Mouse (Mus musculus): ENCODE results near the gene Chmp3. TPM values are rescaled to one million over a fixed set of nuclear protein-coding genes. Genes with fewer than 3 reads are reported as not detected.

The Chmp3 gene
- polyA plus RNA-seq, 1 experiment from 2014 or later = 59.5 TPM

GRCm38 (mm10) chr6:71537286-71537685 is 6.3 kb upstream of the Chmp3 start:
- H3K27me3 ChIP-seq (replicated peaks) = no peaks in the 10 kb centered on the region
- no peak for ATAC-seq (ENCODE audit: low FRiP score, low read depth)

GRCm38 (mm10) chr6:71555507-71555951 is 11.9 kb downstream of the Chmp3 start:
- Histone ChIP-seq H3K9me3 (no peaks in the 10 kb centered on the region), H3K4me2 (replicated peaks) (no peak overlapping the region), H3K4me1 (no peaks in the 10 kb centered on the region), H3K27ac (no peak overlapping the region), H3K4me3 (no peak overlapping the region), H3K36me3 (peaks cover 5% of the 10 kb centered on the region; the same call in 1 of the 2 replicates), H3K27me3 (replicated peaks) (no peaks in the 10 kb centered on the region), H3K9ac (no peak overlapping the region)
- WGBS = 94% methylated on average over 2 of the region's 2 CpGs
- ATAC-seq (ENCODE audit: low FRiP score, low read depth) = no peak

More at GRCm38 (mm10) chr6:71537286-71537685, 6.3 kb upstream of the Chmp3 start:
- Histone ChIP-seq H3K4me2 (replicated peaks) (no peak overlapping the region), H3K4me3 (no peak overlapping the region), H3K9ac (no peak overlapping the region), H3K27ac (no peak overlapping the region), H3K36me3 (no peaks in the 10 kb centered on the region), H3K4me1 (no peaks in the 10 kb centered on the region), H3K9me3 (no peaks in the 10 kb centered on the region)

- Histone ChIP-seq H3K27me3 (replicated peaks) (no peaks in the 10 kb centered on the region), H3K4me3 (no peak overlapping the region), H3K9me3 (no peaks in the 10 kb centered on the region), H3K9ac (no peak overlapping the region), H3K4me1 (no peaks in the 10 kb centered on the region), H3K27ac (no peak overlapping the region), H3K4me2 (replicated peaks) (no peak overlapping the region), H3K36me3 (peaks cover 9% of the 10 kb centered on the region)
- no peak for ATAC-seq (ENCODE audit: low FRiP score, low read depth)
- WGBS = 94% methylated on average over 2 of the region's 2 CpGs
Observed at GRCm38 (mm10) chr6:71556826-71557225, 13.2 kb downstream of the Chmp3 start.

DNA sequence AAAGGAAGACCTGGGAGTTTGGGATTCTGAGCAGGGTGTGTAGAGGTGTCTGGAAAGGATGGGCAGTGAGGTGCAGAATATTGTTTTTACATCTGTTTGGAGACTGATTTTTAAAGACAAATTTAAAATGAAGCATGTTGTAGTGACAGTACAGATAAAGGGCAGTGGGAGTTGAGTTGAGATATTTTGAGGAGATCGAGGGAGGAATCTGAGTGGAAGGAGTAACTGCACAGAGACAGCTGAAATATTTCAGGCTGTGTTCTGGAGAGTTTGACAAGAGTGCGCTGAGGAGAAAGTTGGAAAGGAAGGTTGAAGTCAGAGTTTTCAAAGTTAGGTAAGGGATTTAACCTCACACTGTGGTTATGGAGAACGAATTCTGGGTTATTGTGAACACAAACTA is 25.0 kb downstream of the Chmp3 start:
- no peak for ATAC-seq (ENCODE audit: low FRiP score, low read depth)
- 93% methylated on average over 3 of the region's 3 CpGs for WGBS

DNA sequence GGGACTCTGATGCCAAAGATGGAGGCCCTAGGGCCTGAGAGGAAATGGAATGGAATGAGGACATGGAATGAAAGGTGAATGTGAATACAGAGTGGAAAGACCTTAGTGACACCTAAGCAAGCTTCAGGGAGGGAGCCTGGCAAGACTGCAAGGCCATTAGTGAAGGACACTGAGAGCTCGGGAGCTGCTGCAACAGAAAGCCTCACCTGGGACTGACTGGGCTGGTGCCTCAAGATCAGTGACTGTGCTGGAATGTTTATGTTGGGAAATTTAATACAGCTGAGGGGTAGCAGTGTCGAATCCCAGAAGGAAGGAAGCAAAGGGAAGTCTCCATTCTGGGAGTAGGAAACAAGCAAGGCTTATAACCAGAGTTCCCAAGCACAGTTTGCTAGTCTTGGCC is 25.4 kb downstream of the Chmp3 start:
- H3K27ac ChIP-seq = no peak overlapping the region
- no peak overlapping the region for H3K4me2 ChIP-seq (replicated peaks)
- H3K27me3 ChIP-seq (replicated peaks) = no peaks in the 10 kb centered on the region
- peaks cover 19% of the 10 kb centered on the region for H3K36me3 ChIP-seq
- no peaks in the 10 kb centered on the region for H3K4me1 ChIP-seq
- H3K4me3 ChIP-seq = no peak overlapping the region
- no peak overlapping the region for H3K9ac ChIP-seq
- H3K9me3 ChIP-seq = no peaks in the 10 kb centered on the region
- WGBS = 82% methylated on average over 2 of the region's 2 CpGs
- no peak for ATAC-seq (ENCODE audit: low FRiP score, low read depth)

More for the DNA sequence above, 25.0 kb downstream of the Chmp3 start:
- no peak overlapping the region for H3K27ac ChIP-seq
- H3K9me3 ChIP-seq = no peaks in the 10 kb centered on the region
- no peak overlapping the region for H3K9ac ChIP-seq
- H3K4me3 ChIP-seq = no peak overlapping the region
- H3K4me2 ChIP-seq (replicated peaks) = no peak overlapping the region
- H3K36me3 ChIP-seq = peaks cover 15% of the 10 kb centered on the region
- no peaks in the 10 kb centered on the region for H3K4me1 ChIP-seq
- H3K27me3 ChIP-seq (replicated peaks) = no peaks in the 10 kb centered on the region

DNA sequence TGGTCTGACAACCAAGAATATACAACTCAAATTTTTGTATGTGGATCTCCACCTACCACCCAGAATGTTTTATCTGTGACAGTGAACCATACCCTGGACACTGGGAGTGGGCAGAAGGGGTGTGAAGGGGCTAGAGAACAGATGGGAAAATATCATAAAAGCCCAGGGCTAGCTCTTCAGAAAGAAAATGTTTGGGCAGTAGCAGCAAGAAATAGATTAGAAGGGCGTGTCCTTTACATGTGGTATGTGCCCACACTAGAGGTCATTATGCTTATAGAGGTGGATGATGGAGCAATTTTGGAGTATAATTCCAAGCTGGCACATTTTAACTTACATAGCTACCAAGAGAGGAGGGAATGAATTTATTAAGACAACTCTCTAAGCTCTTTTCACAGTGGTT is 31.8 kb downstream of the Chmp3 start:
- Histone ChIP-seq H3K9me3 (no peaks in the 10 kb centered on the region), H3K27me3 (replicated peaks) (no peaks in the 10 kb centered on the region), H3K9ac (no peak overlapping the region), H3K36me3 (peaks cover 42% of the 10 kb centered on the region), H3K4me2 (replicated peaks) (no peak overlapping the region), H3K27ac (no peak overlapping the region), H3K4me3 (no peak overlapping the region), H3K4me1 (no peaks in the 10 kb centered on the region)
- ATAC-seq (ENCODE audit: low FRiP score, low read depth) = no peak
- WGBS = 100% methylated on average over 1 of the region's 1 CpGs

DNA sequence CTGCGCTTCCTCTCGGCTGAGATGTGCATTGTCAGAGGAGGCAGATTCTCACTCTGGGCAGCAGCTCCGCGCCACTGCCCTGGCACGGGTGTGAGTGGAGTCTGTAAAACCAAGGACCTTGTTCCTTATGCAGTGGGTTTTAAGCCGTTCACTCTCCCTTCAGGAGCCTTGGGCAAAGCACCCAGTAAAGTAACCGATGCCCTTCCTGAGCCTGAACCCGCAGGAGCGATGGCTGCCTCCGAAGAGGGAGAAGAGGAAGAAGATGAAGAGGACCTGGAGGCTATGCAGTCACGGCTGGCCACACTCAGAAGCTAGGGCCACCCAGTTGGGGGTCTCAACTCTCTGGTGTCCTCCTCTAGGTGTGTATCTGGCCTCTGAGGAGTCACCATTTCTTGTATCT is 35.9 kb downstream of the Chmp3 start:
- H3K36me3 ChIP-seq = peaks cover 35% of the 10 kb centered on the region
- no peaks in the 10 kb centered on the region for H3K9me3 ChIP-seq
- H3K4me1 ChIP-seq = no peaks in the 10 kb centered on the region
- no peak for ATAC-seq (ENCODE audit: low FRiP score, low read depth)
- H3K4me2 ChIP-seq (replicated peaks) = no peak overlapping the region
- no peak overlapping the region for H3K4me3 ChIP-seq
- no peaks in the 10 kb centered on the region for H3K27me3 ChIP-seq (replicated peaks)
- WGBS = 93% methylated on average over 11 of the region's 11 CpGs
- no peak overlapping the region for H3K9ac ChIP-seq
- no peak overlapping the region for H3K27ac ChIP-seq

GRCm38 (mm10) chr6:71583198-71583597 is 39.6 kb downstream of the Chmp3 start:
- H3K4me2 ChIP-seq (replicated peaks) = no peak overlapping the region
- H3K4me1 ChIP-seq = no peaks in the 10 kb centered on the region
- H3K27ac ChIP-seq = no peak overlapping the region
- no peak overlapping the region for H3K9ac ChIP-seq
- ATAC-seq (ENCODE audit: low FRiP score, low read depth) = no peak
- WGBS = 66% methylated on average over 4 of the region's 4 CpGs
- no peak overlapping the region for H3K4me3 ChIP-seq
- peaks cover 43% of the 10 kb centered on the region for H3K36me3 ChIP-seq
- no peaks in the 10 kb centered on the region for H3K9me3 ChIP-seq
- no peaks in the 10 kb centered on the region for H3K27me3 ChIP-seq (replicated peaks)

DNA sequence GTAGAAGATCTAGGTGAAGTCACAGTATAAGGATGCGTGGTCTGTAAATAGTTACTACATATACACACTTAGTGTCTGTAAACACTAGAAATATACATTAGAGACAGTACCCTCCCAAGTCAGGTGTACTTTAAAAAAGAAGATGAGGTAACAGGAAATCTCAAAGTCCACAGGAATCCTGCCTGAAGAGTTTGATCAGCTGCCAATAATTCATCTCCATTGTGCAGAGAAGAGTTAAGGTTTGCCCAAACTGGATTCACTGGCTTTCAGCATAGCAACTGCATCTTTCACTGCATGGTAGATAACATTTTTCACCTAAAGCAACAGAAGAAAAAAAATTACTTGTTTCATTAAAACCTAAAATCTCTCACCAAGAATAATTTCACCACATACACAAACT is 45.8 kb downstream of the Chmp3 start:
- H3K27ac ChIP-seq = no peak overlapping the region
- H3K4me2 ChIP-seq (replicated peaks) = no peak overlapping the region
- H3K4me1 ChIP-seq = no peaks in the 10 kb centered on the region
- no peak overlapping the region for H3K4me3 ChIP-seq
- no peaks in the 10 kb centered on the region for H3K27me3 ChIP-seq (replicated peaks)
- H3K9ac ChIP-seq = no peak overlapping the region
- no peaks in the 10 kb centered on the region for H3K9me3 ChIP-seq
- ATAC-seq (ENCODE audit: low FRiP score, low read depth) = no peak
- peaks cover 74% of the 10 kb centered on the region for H3K36me3 ChIP-seq
- 97% methylated on average over 1 of the region's 1 CpGs for WGBS

DNA sequence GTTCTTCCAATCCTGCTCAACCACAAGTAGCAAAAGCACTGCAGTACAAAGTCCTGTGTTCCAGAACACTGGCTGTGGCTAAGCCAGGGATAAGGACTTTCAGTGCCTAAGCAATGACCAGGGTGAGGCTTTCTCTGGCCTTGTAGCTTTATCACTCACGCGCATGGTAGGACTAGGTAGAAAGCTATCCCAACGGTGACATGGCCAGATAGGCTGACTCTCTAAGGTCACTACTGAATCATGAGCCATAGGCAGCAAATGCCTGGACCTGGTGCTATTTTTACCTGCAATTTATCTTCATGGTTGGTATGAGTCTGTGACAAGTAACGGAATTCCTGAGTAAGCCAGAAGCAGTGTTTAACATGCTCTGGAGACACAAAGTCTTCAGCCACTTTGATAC is 46.6 kb downstream of the Chmp3 start:
- ATAC-seq (ENCODE audit: low FRiP score, low read depth) = no peak
- Histone ChIP-seq H3K4me1 (no peaks in the 10 kb centered on the region), H3K4me2 (replicated peaks) (no peak overlapping the region), H3K27ac (no peak overlapping the region), H3K36me3 (peaks cover 80% of the 10 kb centered on the region), H3K27me3 (replicated peaks) (no peaks in the 10 kb centered on the region), H3K9ac (no peak overlapping the region), H3K4me3 (no peak overlapping the region), H3K9me3 (no peaks in the 10 kb centered on the region)
- WGBS = 96% methylated on average over 4 of the region's 4 CpGs

- Histone ChIP-seq H3K9ac (no peak overlapping the region), H3K36me3 (peaks cover 73% of the 10 kb centered on the region), H3K4me3 (no peak overlapping the region), H3K4me2 (replicated peaks) (no peak overlapping the region), H3K9me3 (no peaks in the 10 kb centered on the region), H3K27ac (no peak overlapping the region), H3K27me3 (replicated peaks) (no peaks in the 10 kb centered on the region), H3K4me1 (no peaks in the 10 kb centered on the region)
- WGBS = 90% methylated on average over 3 of the region's 3 CpGs
- no peak for ATAC-seq (ENCODE audit: low FRiP score, low read depth)
Observed at GRCm38 (mm10) chr6:71607756-71608155, 64.2 kb downstream of the Chmp3 start.

DNA sequence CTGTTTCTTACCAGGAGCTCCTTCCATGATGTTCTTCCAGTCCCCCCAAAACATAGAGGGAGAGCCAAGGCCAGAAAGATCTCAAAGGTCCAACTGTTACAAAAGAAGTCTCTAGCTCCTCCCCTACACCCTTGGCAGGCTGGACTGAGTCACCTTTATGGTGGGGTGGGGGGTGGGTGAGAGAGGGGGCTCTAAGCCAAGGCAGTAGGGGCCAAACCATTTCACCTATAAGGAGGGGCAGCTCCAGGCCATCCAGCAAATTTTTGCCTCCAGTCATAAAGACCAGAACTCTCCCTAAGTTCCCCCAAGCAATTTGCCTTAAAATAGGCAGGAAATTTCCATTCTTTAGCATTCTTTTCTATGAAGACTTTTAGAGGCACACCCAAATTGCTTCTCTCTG is 65.4 kb downstream of the Chmp3 start:
- Histone ChIP-seq H3K4me3 (no peak overlapping the region), H3K36me3 (peaks cover 72% of the 10 kb centered on the region)
- no peak for ATAC-seq (ENCODE audit: low FRiP score, low read depth)

GRCm38 (mm10) chr6:71609968-71610367 is 66.4 kb downstream of the Chmp3 start:
- no peak for ATAC-seq (ENCODE audit: low FRiP score, low read depth)
- Histone ChIP-seq H3K4me3 (no peak overlapping the region), H3K4me1 (no peaks in the 10 kb centered on the region), H3K27ac (no peak overlapping the region), H3K9ac (no peak overlapping the region), H3K36me3 (peaks cover 66% of the 10 kb centered on the region), H3K27me3 (replicated peaks) (no peaks in the 10 kb centered on the region), H3K4me2 (replicated peaks) (no peak overlapping the region), H3K9me3 (no peaks in the 10 kb centered on the region)
- WGBS = 92% methylated on average over 7 of the region's 7 CpGs

More for the DNA sequence above, 65.4 kb downstream of the Chmp3 start:
- no peaks in the 10 kb centered on the region for H3K27me3 ChIP-seq (replicated peaks)
- H3K9me3 ChIP-seq = no peaks in the 10 kb centered on the region
- H3K9ac ChIP-seq = no peak overlapping the region
- no peak overlapping the region for H3K4me2 ChIP-seq (replicated peaks)
- H3K27ac ChIP-seq = no peak overlapping the region
- H3K4me1 ChIP-seq = no peaks in the 10 kb centered on the region
